Mouse (Mus musculus) testis, adult 2 months (tissue): ENCODE results near the gene Nudt5.

ENCODE experiments used
- CTCF ChIP-seq: fragments of 200-500 bp; IDR thresholded peaks from 2 replicates; pipeline ENCODE4 v1.5.1; 2012; ENCODE audit warnings: low read depth, mild to moderate bottlenecking, inconsistent platforms, low read length, moderate library complexity; ENCODE audit not compliant: control insufficient read depth, insufficient read depth, insufficient replicate concordance
- POLR2A ChIP-seq: fragments of 200-500 bp; IDR thresholded peaks from 2 replicates; pipeline ENCODE4 v1.6.1; 2012; ENCODE audit warnings: low read depth, mild to moderate bottlenecking, inconsistent platforms, low read length, moderate library complexity; ENCODE audit not compliant: control insufficient read depth

GRCm38 (mm10) chr2:5911282-5911965, 66.6 kb downstream of the Nudt5 start:
- no peak for TF ChIP-seq POLR2A
- TF ChIP-seq CTCF, result no peak
